Mouse (Mus musculus) ES-E14 (cell line): ENCODE data around the gene Sp110.
"Not testable (repeated sequence)": the region's sequence is repeated elsewhere in the genome, so short reads cannot be mapped to it uniquely, and the experiment has no call there.

Experiments
- ZC3H11A ChIP-seq: IDR thresholded peaks from 2 replicates; pipeline ENCODE4 v1.6.1; 2012; ENCODE audit warnings: low read depth, mild to moderate bottlenecking, inconsistent platforms, low read length, borderline replicate concordance
- ZNF384 ChIP-seq: IDR thresholded peaks from 2 replicates; pipeline ENCODE4 v1.6.1; 2012; ENCODE audit warnings: low read depth, low read length, inconsistent platforms

DNA sequence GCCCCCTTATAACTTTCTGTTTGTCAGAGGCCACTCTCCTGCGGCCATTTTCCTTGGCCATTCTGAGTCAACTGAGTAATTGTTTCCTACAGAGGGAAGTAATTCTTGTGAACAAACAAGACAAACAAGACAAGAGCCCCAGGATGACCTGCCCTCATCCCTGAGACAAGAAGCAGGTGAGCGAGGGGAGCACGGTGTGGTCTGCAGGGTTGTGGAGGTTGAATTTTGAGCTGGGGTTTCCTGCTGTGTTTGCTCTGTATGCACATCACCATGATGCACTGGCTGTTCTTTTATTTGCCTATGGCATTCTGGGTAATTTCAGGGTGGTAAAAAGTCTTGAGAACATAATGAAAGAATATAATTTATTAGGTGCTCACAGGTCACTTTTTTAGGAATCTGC, 16.5 kb upstream of the Sp110 start:
- not testable (repeated sequence) for TF ChIP-seq ZNF384, ZC3H11A
